Mouse (Mus musculus) liver, adult 2 months (tissue): ENCODE data around the gene Eif4a2.

Experiments used
- CTCF ChIP-seq: fragments of 200-500 bp; IDR thresholded peaks from 2 replicates; pipeline ENCODE4 v1.5.1; 2011; ENCODE audit warnings: low read depth, low read length, control low read depth
- POLR2A ChIP-seq: fragments of 200-500 bp; IDR thresholded peaks from 2 replicates; pipeline ENCODE4 v1.6.1; 2011; ENCODE audit warnings: low read length, control low read depth; ENCODE audit not compliant: insufficient read depth; ENCODE audit errors: extremely low read depth

DNA sequence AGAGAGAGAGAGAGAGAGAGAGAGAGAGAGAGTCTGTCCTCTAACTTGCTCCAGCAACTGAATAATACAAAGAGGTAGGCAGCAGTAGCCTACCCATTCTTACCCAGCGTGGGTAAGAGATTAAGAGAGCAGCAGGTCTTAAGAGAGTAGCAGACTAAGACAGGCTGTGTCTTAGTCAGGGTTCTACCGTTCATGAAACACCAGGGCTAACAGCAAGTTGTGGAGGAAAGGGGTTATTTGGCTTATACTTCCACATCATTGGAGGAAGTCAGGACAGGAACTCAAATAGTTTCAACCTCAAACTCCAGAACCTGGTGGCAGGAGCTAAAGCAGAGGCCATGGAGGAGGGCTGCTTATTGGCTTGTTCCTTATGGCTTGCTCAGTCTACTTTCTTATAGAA lies 3.4 kb upstream of the Eif4a2 start:
- TF ChIP-seq CTCF (no peak), POLR2A (no peak)
